Mouse (Mus musculus) olfactory bulb, adult 2 months (tissue): ENCODE measurements around the gene Gm13305.
"Not testable (repeated sequence)": the region's sequence is repeated elsewhere in the genome, so short reads cannot be mapped to it uniquely, and the experiment has no call there.

Experiments used
- CTCF ChIP-seq: fragments of 200-500 bp; IDR thresholded peaks from 2 replicates; pipeline ENCODE4 v1.5.1; 2012; ENCODE audit warnings: low read depth, mild to moderate bottlenecking, low read length, moderate library complexity; ENCODE audit not compliant: insufficient read depth
- POLR2A ChIP-seq: fragments of 200-500 bp; IDR thresholded peaks from 2 replicates; pipeline ENCODE4 v1.6.1; 2012; ENCODE audit warnings: mild to moderate bottlenecking, low read depth, low read length, moderate library complexity; ENCODE audit not compliant: insufficient read depth

GRCm38 (mm10) chr4:42114517-42114916 lies 53.9 kb downstream of the Gm13305 start, which contains the start of gene Gm13304:
- TF ChIP-seq CTCF, POLR2A: not testable (repeated sequence)
